Mouse (Mus musculus) G1E (cell line): ENCODE measurements at regions not wholly inside any gene's neighbourhood (a gene's known extent, or its start where the extent isn't known, plus 50 kb on each side); places are given as distances from the start of the nearest gene placed in this dataset.

Experiments
- CTCF ChIP-seq: IDR thresholded peaks from 2 replicates; pipeline ENCODE4 v1.5.1; 2012; ENCODE audit warnings: low read depth, low read length, inconsistent platforms, mixed read lengths
- GATA1 ChIP-seq: IDR thresholded peaks from 2 replicates; pipeline ENCODE4 v1.6.1; 2012; ENCODE audit warnings: borderline replicate concordance, low read length, inconsistent platforms, mixed read lengths
- GATA2 ChIP-seq: IDR thresholded peaks from 2 replicates; pipeline ENCODE4 v1.6.1; 2012; ENCODE audit warnings: low read depth, low read length, inconsistent platforms, borderline replicate concordance
- POLR2AphosphoS5 ChIP-seq: IDR thresholded peaks from 2 replicates; pipeline ENCODE4 v1.6.1; 2012; ENCODE audit warnings: low read depth, low read length, inconsistent platforms; ENCODE audit not compliant: insufficient replicate concordance

GRCm38 (mm10) chr14:76798488-76798887 lies 238.1 kb upstream of the Ccdc122 start:
- TF ChIP-seq GATA2 (no peak), GATA1 (no peak), CTCF (no peak), POLR2AphosphoS5 (no peak)
